Mouse (Mus musculus) G1E (cell line): ENCODE results near the gene Tor1a. TPM values are rescaled to one million over a fixed set of nuclear protein-coding genes. Genes with fewer than 3 reads are reported as not detected.

Experiments used
- ATAC-seq: 2 replicates; pipeline ENCODE4 v1.8.0; 2016; ENCODE audit warnings: mild to moderate bottlenecking; ENCODE audit not compliant: insufficient number of reproducible peaks, poor library complexity, low FRiP score, severe bottlenecking; ENCODE audit errors: extremely low read depth
- DNase-seq: peaks from one replicate; pipeline ENCODE4 v3.0.0; 2012; ENCODE audit warnings: low spot score
- H3K27me3 ChIP-seq: 2 replicates; pipeline ENCODE4 v1.6.1; 2012; ENCODE audit warnings: mild to moderate bottlenecking, low read length, inconsistent platforms; ENCODE audit not compliant: insufficient read depth
- H3K36me3 ChIP-seq: replicated peaks from 2 replicates; pipeline ENCODE3; 2012; ENCODE audit warnings: mild to moderate bottlenecking, inconsistent platforms
- H3K4me1 ChIP-seq: 2 replicates; pipeline ENCODE4 v1.6.1; 2012; ENCODE audit warnings: low read depth, low read length, inconsistent platforms, mixed read lengths; ENCODE audit not compliant: insufficient read depth
- H3K4me3 ChIP-seq: 2 replicates; pipeline ENCODE4 v1.5.1; 2012; ENCODE audit warnings: low read depth, mild to moderate bottlenecking, inconsistent platforms, low read length, moderate library complexity, mixed read lengths
- H3K9me3 ChIP-seq: replicated peaks from 2 replicates; pipeline ENCODE4 v1.6.1; 2012; ENCODE audit warnings: inconsistent platforms
- CTCF ChIP-seq: IDR thresholded peaks from 2 replicates; pipeline ENCODE4 v1.5.1; 2012; ENCODE audit warnings: low read depth, low read length, inconsistent platforms, mixed read lengths
- GATA1 ChIP-seq: IDR thresholded peaks from 2 replicates; pipeline ENCODE4 v1.6.1; 2012; ENCODE audit warnings: borderline replicate concordance, low read length, inconsistent platforms, mixed read lengths
- GATA2 ChIP-seq: IDR thresholded peaks from 2 replicates; pipeline ENCODE4 v1.6.1; 2012; ENCODE audit warnings: low read depth, low read length, inconsistent platforms, borderline replicate concordance
- POLR2AphosphoS5 ChIP-seq: IDR thresholded peaks from 2 replicates; pipeline ENCODE4 v1.6.1; 2012; ENCODE audit warnings: low read depth, low read length, inconsistent platforms; ENCODE audit not compliant: insufficient replicate concordance
- TAL1 ChIP-seq: conservative IDR thresholded peaks from 2 replicates; pipeline ENCODE4 v1.6.1; 2012; ENCODE audit warnings: low read depth, low read length, inconsistent platforms, mixed read lengths
- polyA plus RNA-seq: library from polyadenylated mRNA; stranded (reverse); fragments of >175 nt; gene quantifications from 2 replicates; pipeline ENCODE4 v1.2.3, GENCODE M21; 2012
- total RNA-seq, 2 experiments: library from RNA; stranded (forward) in 1 of 2; stranded (reverse) in 1 of 2; fragments of 200-1000 nt in 1 of 2; fragments of >200 nt in 1 of 2; fragmentation: Nextera tagmentation in 1 of 2; gene quantifications; 2 replicates each; pipeline ENCODE4 v1.2.3; 2014 to 2017

Tor1a gene
- total and polyA plus RNA-seq, 3 experiments, result 33.0 to 94.3 (median 47.0) TPM

GRCm38 (mm10) chr2:30981790-30982513, 14.2 kb upstream of the Tor1a start, which contains the start of the genes BC005624 and Usp20:
Gene BC005624, minus strand, starts transcription at chr2:30982201.
Gene Usp20, plus strand, starts transcription at chr2:30982279.
- Histone ChIP-seq H3K4me1 (peaks cover 50% of the 10 kb centered on the region), H3K9me3 (no peaks in the 10 kb centered on the region), H3K27me3 (no peaks in the 10 kb centered on the region), H3K4me3 (peak within 1 kb of the TSS; percentile 87), H3K36me3 (peaks cover 53% of the 10 kb centered on the region)
- TF ChIP-seq GATA2, result no peak
- peak; percentile 95 for DNase-seq
- peak; percentile 95 for ATAC-seq

- Histone ChIP-seq H3K36me3 (peaks cover 65% of the 10 kb centered on the region), H3K4me3 (peak overlapping the region; percentile 99), H3K4me1 (peaks cover 43% of the 10 kb centered on the region), H3K9me3 (no peaks in the 10 kb centered on the region), H3K27me3 (no peaks in the 10 kb centered on the region)
- no peak for TF ChIP-seq CTCF
- TF ChIP-seq GATA2, result no peak
- TF ChIP-seq GATA1, result no peak
- no peak for TF ChIP-seq TAL1
- TF ChIP-seq POLR2AphosphoS5, result no peak
- DNase-seq (peak; percentile 26), ATAC-seq (no peak)
These were observed 907 bp downstream of the Tor1a start for GRCm38 (mm10) chr2:30966826-30967225.

DNA sequence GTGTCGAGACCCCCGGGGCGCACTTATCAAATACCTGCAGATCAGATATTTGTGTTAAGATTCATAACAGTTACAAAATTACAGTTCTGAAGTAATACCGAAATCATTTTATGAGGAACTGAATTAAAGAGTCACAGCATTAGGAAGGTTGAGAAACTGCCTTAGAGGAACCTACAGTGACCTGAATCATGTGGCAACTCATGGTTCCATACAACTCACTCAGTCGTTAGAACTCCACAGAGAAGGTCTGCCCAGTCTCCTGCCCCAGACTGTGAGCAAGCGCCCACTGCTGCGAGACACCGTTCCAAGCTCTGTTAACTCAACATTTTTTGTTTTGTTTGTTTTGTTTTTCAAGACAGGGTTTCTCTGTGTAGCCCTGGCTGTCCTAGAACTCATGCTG, 2.1 kb downstream of the Tor1a start:
- DNase-seq, result no peak
- H3K4me3 ChIP-seq, result no peak overlapping the region; the same call in 1 of the 2 replicates
- H3K9me3 ChIP-seq, result no peaks in the 10 kb centered on the region
- no peak for ATAC-seq
- peaks cover 69% of the 10 kb centered on the region for H3K36me3 ChIP-seq
- TF ChIP-seq GATA1 (no peak), CTCF (no peak)
- no peaks in the 10 kb centered on the region for H3K27me3 ChIP-seq
- H3K4me1 ChIP-seq, result peaks cover 50% of the 10 kb centered on the region

DNA sequence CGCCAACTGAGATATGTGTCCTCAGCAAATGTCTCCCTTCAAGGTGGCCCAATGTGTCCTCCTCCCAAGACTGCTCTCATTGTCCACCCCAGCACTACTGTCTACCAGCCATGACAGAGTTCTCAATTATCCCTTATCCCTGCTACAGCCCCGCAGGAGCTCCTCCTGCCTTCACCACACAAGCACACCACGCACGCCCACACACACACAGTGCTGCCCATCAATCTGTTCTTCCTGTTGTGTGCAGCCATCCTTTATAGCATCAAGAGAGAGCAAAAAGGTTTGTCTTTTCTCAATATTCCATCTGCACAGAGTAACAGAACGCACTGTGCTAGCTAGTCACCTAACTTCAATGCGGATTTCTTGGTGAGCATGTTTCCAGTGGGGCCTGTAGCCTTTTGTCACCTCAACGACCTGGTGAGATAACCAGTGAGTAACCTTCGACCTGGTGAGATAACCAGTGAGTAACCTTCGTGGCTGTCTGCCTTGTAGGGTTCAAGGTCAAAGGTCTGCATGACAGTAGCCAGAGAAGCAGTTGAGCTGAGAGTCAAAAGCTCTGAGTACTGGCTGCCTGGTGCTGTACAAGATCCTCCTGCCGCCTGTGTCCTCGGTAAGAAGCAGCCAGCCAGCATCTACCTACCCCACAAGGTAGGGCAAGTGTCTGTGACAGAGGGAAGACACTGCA, 5.0 kb downstream of the Tor1a start:
- ATAC-seq (no peak), DNase-seq (no peak)
- Histone ChIP-seq H3K27me3 (no peaks in the 10 kb centered on the region), H3K36me3 (peaks cover 93% of the 10 kb centered on the region), H3K9me3 (no peaks in the 10 kb centered on the region), H3K4me1 (peaks cover 65% of the 10 kb centered on the region), H3K4me3 (no peak overlapping the region)
- TF ChIP-seq TAL1 (no peak), POLR2AphosphoS5 (no peak; the same call in 1 of the 2 replicates), GATA2 (no peak), CTCF (no peak), GATA1 (no peak)

DNA sequence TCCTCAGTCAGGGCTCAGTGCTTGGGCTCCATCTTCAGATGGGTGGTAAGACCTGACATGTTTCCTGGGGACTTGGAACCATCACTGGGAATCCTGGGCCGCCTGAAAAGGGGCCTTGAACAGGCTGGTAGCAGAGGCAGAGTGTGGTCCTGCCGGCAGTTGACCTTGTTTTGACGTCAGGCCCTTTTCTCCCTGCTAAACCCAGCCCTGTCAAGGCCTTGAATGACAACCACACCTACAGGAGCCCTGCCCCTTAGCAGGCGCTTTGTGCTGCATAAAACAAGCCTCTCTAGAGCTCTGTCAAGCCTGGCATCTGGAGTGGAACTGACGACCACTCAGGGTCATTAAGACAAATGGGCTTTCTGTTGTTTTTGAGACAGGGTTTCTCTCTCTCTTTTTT, 7.9 kb downstream of the Tor1a start:
- Histone ChIP-seq H3K4me1 (peaks cover 67% of the 10 kb centered on the region), H3K4me3 (no peak overlapping the region), H3K9me3 (no peaks in the 10 kb centered on the region), H3K27me3 (no peaks in the 10 kb centered on the region), H3K36me3 (peaks cover 100% of the 10 kb centered on the region)
- ATAC-seq (no peak), DNase-seq (no peak)
- TF ChIP-seq GATA1 (no peak), GATA2 (no peak)

- no peaks in the 10 kb centered on the region for H3K9me3 ChIP-seq
- H3K4me1 ChIP-seq, result peaks cover 69% of the 10 kb centered on the region
- ATAC-seq (no peak), DNase-seq (no peak)
- H3K27me3 ChIP-seq, result no peaks in the 10 kb centered on the region
- TF ChIP-seq POLR2AphosphoS5 (no peak), TAL1 (no peak), GATA2 (no peak), GATA1 (no peak), CTCF (no peak)
- H3K4me3 ChIP-seq, result no peak overlapping the region
- H3K36me3 ChIP-seq, result peaks cover 100% of the 10 kb centered on the region
These were observed 9.0 kb downstream of the Tor1a start for GRCm38 (mm10) chr2:30958726-30959125.
